Mouse (Mus musculus): ENCODE results near the gene Ly6g6f. TPM values are rescaled to one million over a fixed set of nuclear protein-coding genes. Genes with fewer than 3 reads are reported as not detected.

Ly6g6f gene
- polyA plus RNA-seq, 1 experiment from 2014 or later = not detected

DNA sequence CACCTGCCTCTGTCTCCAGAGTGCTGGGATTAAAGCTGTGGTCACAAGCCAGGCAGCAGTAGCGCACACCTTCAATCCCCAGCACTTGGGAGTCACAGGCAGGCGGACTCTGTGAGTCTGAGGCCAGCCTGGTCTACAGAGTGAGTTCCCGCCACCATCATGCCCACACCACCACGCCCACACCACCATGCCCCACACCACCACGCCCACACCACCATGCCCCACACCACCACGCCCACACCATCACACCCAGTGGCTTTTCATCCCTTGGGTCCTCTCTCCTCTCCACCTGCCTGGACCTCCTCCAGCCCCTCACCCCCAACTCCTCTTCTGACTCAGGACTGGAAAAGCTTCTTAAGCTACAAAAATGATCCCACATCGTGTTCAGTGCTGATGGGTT, 53.5 kb downstream of the Ly6g6f start:
- no peak overlapping the region for H3K4me3 ChIP-seq (ENCODE audit: low read depth, low read length)
- H3K9me3 ChIP-seq (replicated peaks; ENCODE audit: control insufficient read depth, low read length, poor library complexity, severe bottlenecking) = no peaks in the 10 kb centered on the region
- WGBS = 84% methylated on average over 7 of the region's 7 CpGs
- H3K4me1 ChIP-seq (ENCODE audit: control insufficient read depth, insufficient read depth, low read length) = no peaks in the 10 kb centered on the region; the same call in 1 of the 2 replicates
- no peak for ATAC-seq
- H3K4me2 ChIP-seq (ENCODE audit: low read length) = no peak overlapping the region
- no peak overlapping the region for H3K27ac ChIP-seq (ENCODE audit: low read length)
- no peaks in the 10 kb centered on the region for H3K27me3 ChIP-seq (ENCODE audit: control insufficient read depth, insufficient read depth, low read depth, low read length)
- no peak overlapping the region for H3K9ac ChIP-seq (ENCODE audit: low read depth, low read length)
- no peaks in the 10 kb centered on the region for H3K36me3 ChIP-seq (ENCODE audit: control insufficient read depth, insufficient read depth, low read length)

DNA sequence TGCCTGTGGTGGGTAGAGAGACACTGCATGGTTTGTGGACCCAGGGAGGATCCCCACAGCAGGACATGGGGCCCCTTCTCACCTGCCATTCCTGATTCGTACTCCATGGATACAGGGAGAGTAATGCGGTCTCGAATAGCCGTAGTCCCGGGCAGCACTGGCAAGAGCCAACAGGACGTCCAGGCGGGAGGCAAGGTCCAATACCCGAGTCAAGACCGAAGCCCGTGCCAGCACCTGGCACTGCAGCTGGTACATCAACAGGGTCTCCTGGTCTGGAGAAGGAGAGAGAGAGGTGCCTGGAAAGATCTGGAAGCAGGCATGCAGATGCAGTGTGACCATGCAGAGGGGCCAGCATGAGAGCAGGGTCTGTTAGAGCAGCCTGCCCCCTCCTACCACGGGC, 54.1 kb downstream of the Ly6g6f start:
- 94% methylated on average over 11 of the region's 11 CpGs for WGBS
- no peaks in the 10 kb centered on the region for H3K9me3 ChIP-seq (replicated peaks; ENCODE audit: control insufficient read depth, low read length, poor library complexity, severe bottlenecking)
- no peaks in the 10 kb centered on the region for H3K36me3 ChIP-seq (ENCODE audit: control insufficient read depth, insufficient read depth, low read length)
- no peak for ATAC-seq
- no peak overlapping the region for H3K4me3 ChIP-seq (ENCODE audit: low read depth, low read length)
- no peak overlapping the region for H3K4me2 ChIP-seq (ENCODE audit: low read length)
- no peaks in the 10 kb centered on the region for H3K27me3 ChIP-seq (ENCODE audit: control insufficient read depth, insufficient read depth, low read depth, low read length)
- no peak overlapping the region for H3K27ac ChIP-seq (ENCODE audit: low read length)
- no peaks in the 10 kb centered on the region; the same call in 1 of the 2 replicates for H3K4me1 ChIP-seq (ENCODE audit: control insufficient read depth, insufficient read depth, low read length)
- H3K9ac ChIP-seq (ENCODE audit: low read depth, low read length) = no peak overlapping the region

Other genes with a start within 250 kb of the Ly6g6f start
- gene Stk19, start 248.7 kb downstream of the Ly6g6f start, polyA plus RNA-seq (2015; fragmentation: Nextera tagmentation; extraction: Ambion mirVana) = 40.6 and 43.2 TPM in 2 replicates
- 73.1 and 73.2 TPM in 2 replicates for gene Dxo, start 248.6 kb downstream of the Ly6g6f start, polyA plus RNA-seq (2015; fragmentation: Nextera tagmentation; extraction: Ambion mirVana)
- 62.1 and 62.4 TPM in 2 replicates for gene Skiv2l, start 235.4 kb downstream of the Ly6g6f start, polyA plus RNA-seq (2015; fragmentation: Nextera tagmentation; extraction: Ambion mirVana)
- gene Nelfe, start 235.2 kb downstream of the Ly6g6f start, polyA plus RNA-seq (2015; fragmentation: Nextera tagmentation; extraction: Ambion mirVana) = 79.8 and 86.5 TPM in 2 replicates
- 0.51 and 1.4 TPM in 2 replicates for gene Cfb, start 223.1 kb downstream of the Ly6g6f start, polyA plus RNA-seq (2015; fragmentation: Nextera tagmentation; extraction: Ambion mirVana)
- gene Zbtb12, start 206.1 kb downstream of the Ly6g6f start, polyA plus RNA-seq (2015; fragmentation: Nextera tagmentation; extraction: Ambion mirVana) = 12.4 and 13.1 TPM in 2 replicates
- 0.16 TPM in 1 of 2 replicates, not detected in the other for gene Gm20547, start 203.6 kb downstream of the Ly6g6f start, polyA plus RNA-seq (2015; fragmentation: Nextera tagmentation; extraction: Ambion mirVana)
- 1.6 and 2.4 TPM in 2 replicates for gene C2, start 187.3 kb downstream of the Ly6g6f start, polyA plus RNA-seq (2015; fragmentation: Nextera tagmentation; extraction: Ambion mirVana)
- gene Ehmt2, start 187.1 kb downstream of the Ly6g6f start, polyA plus RNA-seq (2015; fragmentation: Nextera tagmentation; extraction: Ambion mirVana) = 99.8 and 102 TPM in 2 replicates
- 0.09 TPM in 1 of 2 replicates, not detected in the other for gene Slc44a4, start 171.1 kb downstream of the Ly6g6f start, polyA plus RNA-seq (2015; fragmentation: Nextera tagmentation; extraction: Ambion mirVana)
- gene Neu1, start 154.4 kb downstream of the Ly6g6f start, polyA plus RNA-seq (2015; fragmentation: Nextera tagmentation; extraction: Ambion mirVana) = 38.6 and 42.3 TPM in 2 replicates
- gene Hspa1b, start 126.4 kb downstream of the Ly6g6f start, polyA plus RNA-seq (2015; fragmentation: Nextera tagmentation; extraction: Ambion mirVana) = 0.24 TPM in 1 of 2 replicates, not detected in the other
- gene Gm20481, start 115.7 kb downstream of the Ly6g6f start, polyA plus RNA-seq (2015; fragmentation: Nextera tagmentation; extraction: Ambion mirVana) = not detected in 2 replicates
- 13.4 and 19.3 TPM in 2 replicates for gene Hspa1a, start 113.5 kb downstream of the Ly6g6f start, polyA plus RNA-seq (2015; fragmentation: Nextera tagmentation; extraction: Ambion mirVana)
- 2.0 and 2.4 TPM in 2 replicates for gene Hspa1l, start 112.9 kb downstream of the Ly6g6f start, polyA plus RNA-seq (2015; fragmentation: Nextera tagmentation; extraction: Ambion mirVana)
- 97.2 and 107 TPM in 2 replicates for gene Lsm2, start 103.7 kb downstream of the Ly6g6f start, polyA plus RNA-seq (2015; fragmentation: Nextera tagmentation; extraction: Ambion mirVana)
- 54.8 and 56.5 TPM in 2 replicates for gene Vars, start 84.6 kb downstream of the Ly6g6f start, polyA plus RNA-seq (2015; fragmentation: Nextera tagmentation; extraction: Ambion mirVana)
- gene Vwa7, start 69.0 kb downstream of the Ly6g6f start, polyA plus RNA-seq (2015; fragmentation: Nextera tagmentation; extraction: Ambion mirVana) = 0.16 and 0.26 TPM in 2 replicates
- gene Sapcd1, start 57.6 kb downstream of the Ly6g6f start, polyA plus RNA-seq (2015; fragmentation: Nextera tagmentation; extraction: Ambion mirVana) = 0.71 and 1.1 TPM in 2 replicates
- 1.9 and 2.4 TPM in 2 replicates for gene Msh5, start 38.9 kb downstream of the Ly6g6f start, polyA plus RNA-seq (2015; fragmentation: Nextera tagmentation; extraction: Ambion mirVana)
- 51.2 and 54.7 TPM in 2 replicates for gene Clic1, start 35.6 kb downstream of the Ly6g6f start, polyA plus RNA-seq (2015; fragmentation: Nextera tagmentation; extraction: Ambion mirVana)
- 312 and 341 TPM in 2 replicates for gene Ddah2, start 26.6 kb downstream of the Ly6g6f start, polyA plus RNA-seq (2015; fragmentation: Nextera tagmentation; extraction: Ambion mirVana)
- gene Ly6g6c, start 20.2 kb downstream of the Ly6g6f start, polyA plus RNA-seq (2015; fragmentation: Nextera tagmentation; extraction: Ambion mirVana) = 0.30 TPM in 1 of 2 replicates, not detected in the other
- 0.12 and 0.15 TPM in 2 replicates for gene Mpig6b, start 19.4 kb downstream of the Ly6g6f start, polyA plus RNA-seq (2015; fragmentation: Nextera tagmentation; extraction: Ambion mirVana)
- 0.26 and 0.31 TPM in 2 replicates for gene Ly6g6e, start 8.7 kb downstream of the Ly6g6f start, polyA plus RNA-seq (2015; fragmentation: Nextera tagmentation; extraction: Ambion mirVana)
- 0.57 and 1.5 TPM in 2 replicates for gene Ly6g6d, start 7.5 kb downstream of the Ly6g6f start, polyA plus RNA-seq (2015; fragmentation: Nextera tagmentation; extraction: Ambion mirVana)
- gene Abhd16a, start 3.7 kb upstream of the Ly6g6f start, polyA plus RNA-seq (2015; fragmentation: Nextera tagmentation; extraction: Ambion mirVana) = 105 and 107 TPM in 2 replicates
- not detected in 2 replicates for gene Ly6g5c, start 22.7 kb upstream of the Ly6g6f start, polyA plus RNA-seq (2015; fragmentation: Nextera tagmentation; extraction: Ambion mirVana)
- 1.5 TPM in 2 replicates for gene Ly6g5b, start 29.8 kb upstream of the Ly6g6f start, polyA plus RNA-seq (2015; fragmentation: Nextera tagmentation; extraction: Ambion mirVana)
- gene Gpank1, start 35.8 kb upstream of the Ly6g6f start, polyA plus RNA-seq (2015; fragmentation: Nextera tagmentation; extraction: Ambion mirVana) = 24.3 and 26.4 TPM in 2 replicates
- gene Csnk2b, start 36.4 kb upstream of the Ly6g6f start, polyA plus RNA-seq (2015; fragmentation: Nextera tagmentation; extraction: Ambion mirVana) = 315 and 331 TPM in 2 replicates
- 7.8 and 8.7 TPM in 2 replicates for gene D17H6S53E, start 40.8 kb upstream of the Ly6g6f start, polyA plus RNA-seq (2015; fragmentation: Nextera tagmentation; extraction: Ambion mirVana)
- 0.24 and 0.29 TPM in 2 replicates for gene Apom, start 46.4 kb upstream of the Ly6g6f start, polyA plus RNA-seq (2015; fragmentation: Nextera tagmentation; extraction: Ambion mirVana)
- gene Bag6, start 49.6 kb upstream of the Ly6g6f start, polyA plus RNA-seq (2015; fragmentation: Nextera tagmentation; extraction: Ambion mirVana) = 70.5 and 75.7 TPM in 2 replicates
- 148 and 167 TPM in 2 replicates for gene Prrc2a, start 79.3 kb upstream of the Ly6g6f start, polyA plus RNA-seq (2015; fragmentation: Nextera tagmentation; extraction: Ambion mirVana)
- 6.2 and 6.9 TPM in 2 replicates for gene Aif1, start 90.5 kb upstream of the Ly6g6f start, polyA plus RNA-seq (2015; fragmentation: Nextera tagmentation; extraction: Ambion mirVana)
- 4.7 and 5.9 TPM in 2 replicates for gene Lst1, start 102.8 kb upstream of the Ly6g6f start, polyA plus RNA-seq (2015; fragmentation: Nextera tagmentation; extraction: Ambion mirVana)
- gene Ltb, start 108.8 kb upstream of the Ly6g6f start, polyA plus RNA-seq (2015; fragmentation: Nextera tagmentation; extraction: Ambion mirVana) = 0.48 and 0.62 TPM in 2 replicates
- gene Tnf, start 116.4 kb upstream of the Ly6g6f start, polyA plus RNA-seq (2015; fragmentation: Nextera tagmentation; extraction: Ambion mirVana) = not detected in 2 replicates
- 0.45 and 1.1 TPM in 2 replicates for gene Lta, start 119.7 kb upstream of the Ly6g6f start, polyA plus RNA-seq (2015; fragmentation: Nextera tagmentation; extraction: Ambion mirVana)
- 0.38 and 0.57 TPM in 2 replicates for gene Gm16181, start 135.2 kb upstream of the Ly6g6f start, polyA plus RNA-seq (2015; fragmentation: Nextera tagmentation; extraction: Ambion mirVana)
- 111 and 139 TPM in 2 replicates for gene Atp6v1g2, start 148.1 kb upstream of the Ly6g6f start, polyA plus RNA-seq (2015; fragmentation: Nextera tagmentation; extraction: Ambion mirVana)
- gene Nfkbil1, start 150.2 kb upstream of the Ly6g6f start, polyA plus RNA-seq (2015; fragmentation: Nextera tagmentation; extraction: Ambion mirVana) = 9.2 and 9.4 TPM in 2 replicates
- 339 and 357 TPM in 2 replicates for gene Ddx39b, start 156.1 kb upstream of the Ly6g6f start, polyA plus RNA-seq (2015; fragmentation: Nextera tagmentation; extraction: Ambion mirVana)
- gene H2-D1, start 177.1 kb upstream of the Ly6g6f start, polyA plus RNA-seq (2015; fragmentation: Nextera tagmentation; extraction: Ambion mirVana) = 82.5 and 109 TPM in 2 replicates
- 0.38 and 0.52 TPM in 2 replicates for gene H2-Q1, start 234.8 kb upstream of the Ly6g6f start, polyA plus RNA-seq (2015; fragmentation: Nextera tagmentation; extraction: Ambion mirVana)